Mouse (Mus musculus): Measurements from ENCODE around the gene Eef1akmt3.

DNA sequence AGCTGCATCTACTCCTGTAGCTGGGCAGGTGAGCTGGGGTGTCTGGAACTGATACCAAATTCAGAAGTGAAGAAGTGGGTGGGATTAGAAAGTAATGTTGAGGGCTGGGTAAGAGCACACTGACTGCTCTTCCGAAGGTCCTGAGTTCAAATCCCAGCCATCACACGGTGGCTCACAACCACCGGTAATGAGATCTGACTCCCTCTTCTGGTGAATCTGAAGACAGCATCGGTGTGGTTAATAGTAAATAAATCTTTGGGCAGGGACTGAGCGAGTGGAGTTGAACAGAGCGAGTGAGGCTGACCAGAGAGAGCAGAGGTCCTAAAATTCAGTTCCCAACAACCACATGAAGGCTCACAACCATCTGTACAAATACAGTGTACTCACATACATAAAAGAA lies 44.3 kb upstream of the Eef1akmt3 start:
- TF ChIP-seq CTCF (IDR thresholded peaks at IDR 0.05), result no peak; the same call in 1 of the 2 replicates
- TF ChIP-seq EP300 (IDR thresholded peaks at IDR 0.05), result no peak
